Mouse (Mus musculus) mesoderm, embryonic 11.5 days (tissue): ENCODE results near the gene Fthl17d.
A peak's percentile ranks its signal among the peaks of the same experiment; 100 is the strongest.
"Not testable (repeated sequence)": the region's sequence is repeated elsewhere in the genome, so short reads cannot be mapped to it uniquely, and the experiment has no call there.

Source experiments
- DNase-seq: peaks from one replicate; pipeline ENCODE4 v3.0.0-alpha.2; 2012; ENCODE audit warnings: low read depth, low spot score

Fthl17d gene

DNA sequence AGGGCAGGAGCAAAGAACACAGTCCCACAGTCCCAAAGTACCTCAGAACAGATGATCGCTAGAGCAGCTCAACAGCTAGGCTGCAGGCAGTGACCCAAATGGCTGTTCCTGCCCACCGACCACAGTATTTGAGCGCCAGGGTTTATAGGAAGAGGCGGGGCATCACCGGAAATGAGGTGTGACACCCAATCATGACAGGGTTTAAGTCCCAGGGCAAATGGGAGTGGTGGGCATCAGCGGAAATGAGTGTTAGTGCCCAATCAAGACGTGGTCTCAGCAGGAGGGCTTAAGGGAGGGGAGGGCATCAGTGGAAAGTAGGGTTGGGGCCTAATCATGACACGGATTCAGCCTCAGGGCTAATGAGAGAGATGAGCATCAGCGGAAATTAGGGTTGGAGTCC, at the start of gene Fthl17d:
Gene Fthl17d (minus strand): TSS at position 101 of the 400 bp plus-strand sequence.
- not testable (repeated sequence) for DNase-seq

DNA sequence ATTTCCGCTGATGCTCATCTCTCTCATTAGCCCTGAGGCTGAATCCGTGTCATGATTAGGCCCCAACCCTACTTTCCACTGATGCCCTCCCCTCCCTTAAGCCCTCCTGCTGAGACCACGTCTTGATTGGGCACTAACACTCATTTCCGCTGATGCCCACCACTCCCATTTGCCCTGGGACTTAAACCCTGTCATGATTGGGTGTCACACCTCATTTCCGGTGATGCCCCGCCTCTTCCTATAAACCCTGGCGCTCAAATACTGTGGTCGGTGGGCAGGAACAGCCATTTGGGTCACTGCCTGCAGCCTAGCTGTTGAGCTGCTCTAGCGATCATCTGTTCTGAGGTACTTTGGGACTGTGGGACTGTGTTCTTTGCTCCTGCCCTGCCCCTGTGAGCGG, 46.6 kb upstream of the Fthl17d start, which contains the start of gene Fthl17e:
Gene Fthl17e (plus strand): TSS at position 301 of the 400 bp plus-strand sequence.
- not testable (repeated sequence) for DNase-seq

DNA sequence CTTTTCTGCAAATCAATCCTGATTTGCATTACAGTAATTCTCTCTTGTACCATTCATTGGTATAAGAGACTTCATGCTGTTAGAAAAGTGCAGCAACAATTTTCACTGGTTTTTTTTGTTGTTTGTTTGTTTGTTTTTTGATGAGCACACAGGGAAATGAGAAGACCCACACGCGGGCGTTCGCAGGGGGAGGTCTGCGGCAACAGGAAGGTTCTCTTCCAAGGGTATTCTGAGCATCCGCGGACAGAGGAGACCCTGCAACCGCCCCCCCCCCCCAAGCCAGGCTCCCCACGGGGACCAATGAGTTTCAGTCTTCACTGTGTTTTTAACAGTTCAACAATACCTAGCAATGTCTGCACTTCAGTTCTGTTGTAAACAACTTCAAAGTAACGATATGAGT, 32.9 kb upstream of the Fthl17d start:
- DNase-seq = no peak

DNA sequence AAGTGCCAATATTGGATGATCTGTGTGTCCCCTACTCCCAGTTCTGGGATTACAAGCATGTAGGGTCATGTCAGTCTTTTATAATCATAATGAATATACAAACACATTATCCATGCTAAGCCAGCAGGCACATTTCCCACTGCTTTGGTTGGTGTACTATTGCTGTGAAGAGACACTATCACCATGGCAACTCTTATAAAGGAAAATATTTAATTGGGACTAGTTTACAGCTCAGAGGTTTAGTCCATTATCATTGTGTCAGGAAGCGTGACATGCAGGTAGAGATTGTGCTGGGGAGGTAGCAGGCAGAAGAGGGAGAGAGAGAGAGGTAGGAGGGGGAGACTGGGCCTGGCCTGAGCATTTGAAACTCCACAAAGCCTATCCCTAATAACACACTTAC, 29.5 kb upstream of the Fthl17d start:
- no peak for DNase-seq

DNA sequence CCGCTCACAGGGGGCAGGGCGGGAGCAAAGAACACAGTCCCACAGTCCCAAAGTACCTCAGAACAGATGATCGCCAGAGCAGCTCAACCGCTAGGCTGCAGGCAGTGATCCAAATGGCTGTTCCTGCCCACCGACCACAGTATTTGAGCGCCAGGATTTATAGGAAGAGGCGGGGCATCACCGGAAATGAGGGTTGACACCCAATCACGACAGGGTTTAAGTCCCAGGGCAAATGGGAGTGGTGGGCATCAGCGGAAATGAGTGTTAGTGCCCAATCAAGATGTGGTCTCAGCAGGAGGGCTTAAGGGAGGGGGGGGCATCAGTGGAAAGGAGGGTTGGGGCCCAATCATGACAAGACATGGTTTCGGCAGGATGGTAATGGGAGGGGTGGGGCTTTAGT, 10.1 kb downstream of the Fthl17d start, which contains the start of gene Fthl17c:
Gene Fthl17c (minus strand): TSS at position 101 of the 400 bp plus-strand sequence.
- DNase-seq = not testable (repeated sequence)

DNA sequence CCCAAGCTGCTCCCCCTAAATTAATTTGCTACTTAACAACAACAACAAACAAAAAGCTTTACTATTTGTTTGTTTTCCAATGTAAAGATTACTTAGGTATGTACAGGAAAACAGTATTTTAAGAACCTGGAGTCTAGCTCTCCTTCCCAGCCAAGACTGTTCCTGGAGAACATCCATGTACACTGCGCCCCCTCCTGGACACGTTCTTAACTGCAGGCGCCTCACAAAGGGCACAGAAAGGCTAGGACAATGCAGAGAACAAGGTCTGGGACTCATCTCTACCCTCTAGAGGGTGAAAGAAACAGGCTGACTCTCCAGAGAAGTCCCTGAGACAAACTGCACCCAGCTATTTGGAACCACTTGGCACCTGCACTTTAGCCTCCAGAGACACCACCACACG, 21.9 kb downstream of the Fthl17d start:
- DNase-seq = not testable (repeated sequence)

DNA sequence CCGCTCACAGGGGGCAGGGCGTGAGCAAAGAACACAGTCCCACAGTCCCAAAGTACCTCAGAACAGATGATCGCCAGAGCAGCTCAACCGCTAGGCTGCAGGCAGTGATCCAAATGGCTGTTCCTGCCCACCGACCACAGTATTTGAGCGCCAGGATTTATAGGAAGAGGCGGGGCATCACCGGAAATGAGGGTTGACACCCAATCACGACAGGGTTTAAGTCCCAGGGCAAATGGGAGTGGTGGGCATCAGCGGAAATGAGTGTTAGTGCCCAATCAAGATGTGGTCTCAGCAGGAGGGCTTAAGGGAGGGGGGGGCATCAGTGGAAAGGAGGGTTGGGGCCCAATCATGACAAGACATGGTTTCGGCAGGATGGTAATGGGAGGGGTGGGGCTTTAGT, 23.7 kb downstream of the Fthl17d start, which contains the start of gene Fthl17b:
Gene Fthl17b (minus strand): TSS at position 101 of the 400 bp plus-strand sequence.
- not testable (repeated sequence) for DNase-seq

DNA sequence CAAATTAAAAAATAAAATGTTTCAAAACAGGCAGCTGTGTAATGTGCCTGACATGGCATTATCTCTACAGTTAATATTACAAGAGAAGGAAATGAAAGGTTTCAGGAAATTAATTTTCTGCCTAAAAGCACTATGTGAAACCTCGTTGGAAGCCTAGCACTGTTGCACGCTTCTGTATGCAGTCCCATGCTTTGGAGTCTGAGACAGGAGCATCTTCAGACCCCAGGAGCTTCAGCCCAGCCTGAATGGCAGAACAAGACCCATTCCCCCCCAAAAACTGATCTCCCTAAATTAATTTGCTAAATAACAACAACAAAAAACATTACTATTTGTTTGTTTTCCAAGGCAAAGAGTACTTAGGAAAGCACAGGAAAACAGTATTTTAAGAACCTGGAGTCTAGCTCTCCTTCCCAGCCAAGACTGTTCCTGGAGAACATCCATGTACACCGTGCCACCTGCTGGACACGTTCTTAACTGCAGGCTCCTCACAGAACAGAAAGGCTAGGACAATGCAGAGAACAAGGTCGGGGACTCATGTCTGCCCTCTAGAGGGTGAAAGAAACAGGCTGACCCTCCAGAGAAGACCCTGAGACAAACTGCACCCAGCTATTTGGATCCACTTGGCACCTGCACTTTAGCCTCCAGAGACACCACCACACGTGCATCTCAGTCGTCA, 38.3 kb downstream of the Fthl17d start:
- DNase-seq = peak; percentile 82

DNA sequence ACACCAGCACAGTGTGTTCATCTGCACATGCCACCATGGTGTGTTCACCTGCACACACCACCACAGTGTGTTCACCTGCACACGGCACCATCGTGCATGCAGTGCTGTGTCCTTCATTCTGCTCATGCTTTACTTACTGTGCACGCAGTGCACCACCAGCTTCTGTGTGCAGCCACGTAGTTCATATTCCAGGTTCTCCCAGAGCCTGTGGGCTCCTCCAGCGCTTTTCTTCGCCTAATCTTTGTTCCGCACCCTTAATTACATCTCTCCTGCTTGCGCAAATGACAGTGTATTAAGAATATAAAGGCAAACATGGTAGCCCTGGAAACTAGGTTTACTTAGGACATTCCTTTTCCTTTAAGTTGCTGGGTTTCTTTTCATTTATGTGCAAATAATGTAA, 42.5 kb downstream of the Fthl17d start:
- no peak for DNase-seq
